Mouse (Mus musculus): Measurements from ENCODE around the gene Gm813. TPM values are rescaled to one million over a fixed set of nuclear protein-coding genes. Genes with fewer than 3 reads are reported as not detected.

Gm813 gene
- total and polyA plus RNA-seq, 3 experiments = not detected

- Histone ChIP-seq H3K27me3 (replicated peaks) (no peaks in the 10 kb centered on the region), H3K4me1 (ENCODE audit: control insufficient read depth in 1 of 2, insufficient read depth in 2 of 2) (peaks cover 2 to 4% of the 10 kb centered on the region in 2 experiments; a peak in 2 of 4 replicates), H3K9ac (ENCODE audit: insufficient read depth, low read depth) (no peak overlapping the region), H3K4me3 (replicated peaks in 1 of 3; ENCODE audit: low read depth in 2 of 3, low read length in 2 of 3, poor library complexity in 1 of 3) (no peak overlapping the region), H3K27ac (ENCODE audit: insufficient read depth, low read depth) (no peak overlapping the region), H3K4me2 (ENCODE audit: insufficient read depth, low read depth, poor library complexity, severe bottlenecking) (no peak overlapping the region), H3K9me3 (replicated peaks; ENCODE audit: low read length) (no peaks in the 10 kb centered on the region), H3K79me2 (replicated peaks; ENCODE audit: control insufficient read depth, extremely low read depth, insufficient read depth, poor library complexity, severe bottlenecking) (no peaks in the 10 kb centered on the region), H3K36me3 (replicated peaks in 1 of 2; ENCODE audit: control insufficient read depth in 1 of 2, insufficient read depth in 1 of 2, low read length in 1 of 2) (no peaks in the 10 kb centered on the region)
- dilution Hi-C loops (cut with MboI; ENCODE audit: extremely low pct_ligation_motif_present, extremely low pct_unique_long_range_greater_than_20kb, low sequenced_read_pairs) = no loop called here
- no peak for DNase-seq (ENCODE audit: extremely low read depth)
- TF ChIP-seq ETS1 (conservative IDR thresholded peaks at IDR 0.05; ENCODE audit: low read depth, low read length) (no peak), JUN (IDR thresholded peaks at IDR 0.05; ENCODE audit: insufficient read depth, low read depth, low read length) (no peak), IRF4 (IDR thresholded peaks at IDR 0.05; ENCODE audit: low read depth, low read length) (no peak), MXI1 (IDR thresholded peaks at IDR 0.05; ENCODE audit: low read depth, low read length) (no peak), EP300 (IDR thresholded peaks at IDR 0.05; ENCODE audit: low read length) (no peak), MAFK (IDR thresholded peaks at IDR 0.05; ENCODE audit: insufficient replicate concordance, low read length) (no peak), ELF1 (IDR thresholded peaks at IDR 0.05; ENCODE audit: low read depth, low read length) (no peak), ZC3H11A (IDR thresholded peaks at IDR 0.05; ENCODE audit: low read depth, low read length) (no peak)
- in situ Hi-C loops (cut with MboI; ENCODE audit: low pct_ligation_motif_present, low pct_unique_long_range_greater_than_20kb, low sequenced_read_pairs) = loop anchor here (5.0 to 25.0 kb wide), 2 partner anchors 38 to 1017 kb away; partner anchors contain the start of gene Cmss1
These were observed 12.2 kb upstream of the Gm813 start for GRCm38 (mm10) chr16:58628968-58629367.

- Histone ChIP-seq H3K27me3 (replicated peaks) (no peaks in the 10 kb centered on the region), H3K79me2 (replicated peaks; ENCODE audit: control insufficient read depth, extremely low read depth, insufficient read depth, poor library complexity, severe bottlenecking) (no peaks in the 10 kb centered on the region), H3K27ac (ENCODE audit: insufficient read depth, low read depth) (no peak overlapping the region), H3K9ac (ENCODE audit: insufficient read depth, low read depth) (no peak overlapping the region), H3K4me3 (replicated peaks in 1 of 3; ENCODE audit: low read depth in 2 of 3, low read length in 2 of 3, poor library complexity in 1 of 3) (no peak overlapping the region), H3K4me1 (ENCODE audit: control insufficient read depth in 1 of 2, insufficient read depth in 2 of 2) (peaks cover 4 to 6% of the 10 kb centered on the region in 2 experiments; a peak in 2 of 4 replicates), H3K9me3 (replicated peaks; ENCODE audit: low read length) (no peaks in the 10 kb centered on the region), H3K36me3 (replicated peaks in 1 of 2; ENCODE audit: control insufficient read depth in 1 of 2, insufficient read depth in 1 of 2, low read length in 1 of 2) (no peaks in the 10 kb centered on the region), H3K4me2 (ENCODE audit: insufficient read depth, low read depth, poor library complexity, severe bottlenecking) (no peak overlapping the region)
- dilution Hi-C loops (cut with MboI; ENCODE audit: extremely low pct_ligation_motif_present, extremely low pct_unique_long_range_greater_than_20kb, low sequenced_read_pairs) (no loop called here), in situ Hi-C loops (cut with MboI; ENCODE audit: low pct_ligation_motif_present, low pct_unique_long_range_greater_than_20kb, low sequenced_read_pairs) (loop anchor here (5.0 to 25.0 kb wide), 2 partner anchors 39 to 1016 kb away; partner anchors contain the start of gene Cmss1)
- TF ChIP-seq ZMIZ1 (IDR thresholded peaks at IDR 0.05; ENCODE audit: low read depth, low read length) (no peak), GABPA (IDR thresholded peaks at IDR 0.05; ENCODE audit: insufficient replicate concordance, low read depth, low read length) (no peak), MAX (IDR thresholded peaks at IDR 0.05; ENCODE audit: low read length) (no peak), BHLHE40 (IDR thresholded peaks at IDR 0.05; ENCODE audit: low read depth, low read length) (no peak), MYC (IDR thresholded peaks at IDR 0.05; ENCODE audit: low read depth, low read length) (no peak), POLR2AphosphoS2 (IDR thresholded peaks at IDR 0.05; ENCODE audit: low read depth, low read length) (no peak)
- no peak for DNase-seq (ENCODE audit: extremely low read depth)
These were observed 11.5 kb upstream of the Gm813 start for GRCm38 (mm10) chr16:58628336-58628680.

Measured in CH12.LX (cell line).